In the genomic region with DNA sequence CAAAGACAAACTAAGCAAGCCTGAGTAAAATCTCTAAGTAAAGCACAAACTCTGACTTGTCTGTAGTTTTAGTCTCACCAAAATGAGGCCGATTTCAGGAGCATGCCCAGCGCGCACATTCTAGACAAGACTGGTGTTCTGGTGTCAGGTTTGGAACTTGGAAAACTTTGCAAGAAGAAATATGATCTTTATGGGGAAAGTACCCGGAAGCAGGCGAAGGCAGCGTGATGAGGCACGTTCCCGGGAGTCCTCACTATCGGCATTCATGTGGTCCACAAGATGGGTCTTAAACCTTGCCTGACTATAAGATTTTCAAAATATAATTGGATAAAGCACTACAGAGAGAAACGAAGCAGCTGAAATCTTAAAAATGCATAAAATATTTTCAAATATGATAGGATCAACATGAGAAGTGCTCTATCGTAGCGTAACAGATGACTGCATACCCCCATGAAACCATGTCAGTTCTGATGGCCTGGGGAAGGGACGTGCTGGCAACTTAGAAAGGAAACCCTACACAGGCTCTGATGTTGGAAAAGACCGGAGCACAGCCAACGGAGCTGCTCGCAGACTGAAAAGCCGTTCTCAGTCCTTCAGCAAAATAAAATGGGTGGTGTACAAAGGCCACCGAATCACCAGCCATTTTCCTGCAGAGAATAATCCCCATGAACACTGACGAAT, we compare ENCODE assay signal across 28 mouse cellular contexts. TPM values are rescaled to one million over a fixed set of nuclear protein-coding genes. Genes with fewer than 3 reads are reported as not detected.
A peak's percentile ranks its signal among the peaks of the same experiment; 100 is the strongest.
DNase-seq lines count a peak whose midpoint lies in the region; TF ChIP-seq lines count a peak whose summit lies in the region.
"Had no signal": no experiment of that assay in that cellular context is flagged by ENCODE, and none has a peak within 500 bp of the region (broad histone marks: within the 10 kb centered on the region; RNA-seq: fewer than 3 reads in every experiment).

No protein-coding gene starts in this region.

- no peaks in the 10 kb centered on the region for H3K36me3 ChIP-seq in testis, adult 2 months (ENCODE audit: control insufficient read depth, insufficient read depth, low read length)
- H3K36me3 ChIP-seq in midbrain, embryonic 10.5 days: no peaks in the 10 kb centered on the region
- H3K36me3 ChIP-seq: hindbrain, embryonic 12.5 days; intestine, embryonic 15.5 days; midbrain, embryonic 15.5 days; neural tube, embryonic 15.5 days had no signal

- no peaks in the 10 kb centered on the region for H3K9me3 ChIP-seq in midbrain, embryonic 10.5 days (replicated peaks)
- H3K9me3 ChIP-seq: G1E; hindbrain, embryonic 12.5 days; intestine, embryonic 15.5 days; liver, embryonic 15.5 days; midbrain, embryonic 15.5 days; neural tube, embryonic 15.5 days had no signal

- peak; percentile 33 for DNase-seq in gastrocnemius, adult 18-20 months (ENCODE audit: low spot score)
- no peak for DNase-seq in gastrocnemius, adult 8-10 months (ENCODE audit: low spot score in 2 of 2)
- DNase-seq in testis, postnatal 14 days (ENCODE audit: low spot score): no peak
- peak; percentile 50 for DNase-seq in retina, embryonic 14.5 days (ENCODE audit: low spot score)
- no peak for DNase-seq in adrenal gland, adult 8-10 months
- no peak for DNase-seq in midbrain, embryonic 10.5 days (ENCODE audit: low spot score)
- DNase-seq: adrenal gland, postnatal 25 days; cerebellum, adult 11-12 months; cerebellum, adult 9-11 months; embryo, embryonic 11 days; heart, adult 18-20 months; heart, postnatal 36 days; kidney, adult 8-10 months; kidney, postnatal 14 days; liver; lung, embryonic 14.5 days; lung, postnatal 14 days; right cerebral cortex, adult 18-20 months had no signal

- H3K27ac ChIP-seq in testis, adult 2 months (ENCODE audit: control insufficient read depth, insufficient read depth, low read depth, low read length): no peak overlapping the region
- H3K27ac ChIP-seq in midbrain, embryonic 10.5 days (replicated peaks): no peak overlapping the region
- H3K27ac ChIP-seq: hindbrain, embryonic 12.5 days; hindbrain, postnatal 0 days; intestine, embryonic 15.5 days; left cerebral cortex, adult 2 months; liver, embryonic 15.5 days; midbrain, embryonic 15.5 days; neural tube, embryonic 15.5 days; stomach, postnatal 0 days had no signal

- H3K4me1 ChIP-seq in testis, adult 2 months (ENCODE audit: control insufficient read depth, insufficient read depth, low read length): peaks cover 5% of the 10 kb centered on the region; the same call in 1 of the 2 replicates
- H3K4me1 ChIP-seq in midbrain, embryonic 10.5 days: 0 out of 2 replicates have a peak, but pooled peaks cover 4% of the 10 kb centered on the region
- H3K4me1 ChIP-seq: hindbrain, embryonic 12.5 days; intestine, embryonic 15.5 days; midbrain, embryonic 15.5 days; neural tube, embryonic 15.5 days had no signal

- peak overlapping the region; percentile 20; the same call in 1 of the 2 replicates for H3K4me3 ChIP-seq in testis, adult 2 months (ENCODE audit: control insufficient read depth, low read depth, low read length)
- no peak overlapping the region for H3K4me3 ChIP-seq in midbrain, embryonic 10.5 days
- H3K4me3 ChIP-seq: hindbrain, embryonic 12.5 days; intestine, embryonic 15.5 days; left cerebral cortex, adult 2 months; liver, embryonic 15.5 days; midbrain, embryonic 15.5 days; neural tube, embryonic 15.5 days had no signal

- WGBS in midbrain, embryonic 10.5 days: 89% methylated on average over 19 of the region's 19 CpGs

- no peaks in the 10 kb centered on the region for H3K27me3 ChIP-seq in testis, adult 2 months (ENCODE audit: control insufficient read depth, insufficient read depth, low read length)
- no peaks in the 10 kb centered on the region for H3K27me3 ChIP-seq in midbrain, embryonic 10.5 days (ENCODE audit: low read depth, poor library complexity, severe bottlenecking)
- H3K27me3 ChIP-seq: hindbrain, embryonic 12.5 days; intestine, embryonic 15.5 days; liver, embryonic 15.5 days; midbrain, embryonic 15.5 days; neural tube, embryonic 15.5 days had no signal

- no peak for TF ChIP-seq CTCF in testis, adult 2 months (IDR thresholded peaks at IDR 0.05; ENCODE audit: control insufficient read depth, insufficient read depth, insufficient replicate concordance, low read depth, low read length)

- no peak for TF ChIP-seq POLR2A in testis, adult 2 months (IDR thresholded peaks at IDR 0.05; ENCODE audit: control insufficient read depth, low read depth, low read length)

RNA-seq across cellular contexts. Expression of a gene that starts 34.8 kb away (rescaled TPM):
- total RNA-seq in gastrocnemius, adult 18-20 months (2021): 1 to 10 TPM; 2.2 to 3.3 TPM
- 1 to 10 TPM; 1.8 to 4.5 (median 3.1) TPM for total RNA-seq in gastrocnemius, adult 8-10 months (2022)
- polyA plus RNA-seq in testis, adult 2 months (2012; rRNA removed): 1.3 and 1.8 TPM in 2 replicates
- 10 to 100 TPM; 10.9 to 18.3 (median 15.1) TPM for total RNA-seq in adrenal gland, adult 8-10 months (2022)
- polyA plus RNA-seq in midbrain, embryonic 10.5 days (2016; fragmentation: Nextera tagmentation; extraction: Ambion mirVana): 3.9 and 5.3 TPM in 2 replicates

Comparison
In these comparisons a context has a peak if more than half of its experiments do, and no peak if none do; other contexts are left out.
1. DNase-seq: peak in gastrocnemius, adult 18-20 months (single experiment) and retina, embryonic 14.5 days (single experiment); none in gastrocnemius, adult 8-10 months (0 of 2), testis, postnatal 14 days (single experiment), adrenal gland, adult 8-10 months (single experiment) and midbrain, embryonic 10.5 days (single experiment).